Mouse (Mus musculus) cerebellum, adult 2 months (tissue): ENCODE measurements around the gene Reg3g.

Experiments
- CTCF ChIP-seq: fragments of 200-500 bp; IDR thresholded peaks from 2 replicates; pipeline ENCODE4 v1.5.1; 2011; ENCODE audit warnings: low read depth, mild to moderate bottlenecking, control low read depth, low read length, moderate library complexity, borderline replicate concordance; ENCODE audit not compliant: insufficient read depth
- POLR2A ChIP-seq: fragments of 200-500 bp; IDR thresholded peaks from 2 replicates; pipeline ENCODE4 v1.6.1; 2011; ENCODE audit warnings: low read length, control low read depth, borderline replicate concordance; ENCODE audit not compliant: insufficient read depth

DNA sequence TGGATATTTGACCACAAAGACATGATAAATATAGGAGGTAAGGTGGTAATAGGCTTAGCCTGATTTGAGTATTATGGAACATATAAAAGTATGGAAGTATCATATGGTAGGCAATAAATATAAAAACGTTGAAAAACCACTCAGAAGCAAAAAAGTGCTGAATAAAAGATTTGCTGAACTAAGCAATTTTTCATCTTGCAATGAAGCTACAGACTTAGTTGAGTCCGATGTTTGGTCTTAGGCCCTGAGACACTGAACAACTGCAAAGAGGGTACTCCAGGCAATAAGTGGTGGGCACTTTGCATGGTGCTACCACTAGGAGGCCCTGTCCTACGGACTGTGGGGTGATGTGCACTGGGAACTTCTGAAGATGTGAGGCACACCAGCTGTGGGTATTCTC is 37.1 kb upstream of the Reg3g start:
- TF ChIP-seq CTCF = no peak
- TF ChIP-seq POLR2A = no peak
